Mouse (Mus musculus) C2C12 (cell line): ENCODE measurements around the gene Brpf3. TPM values are rescaled to one million over a fixed set of nuclear protein-coding genes. Genes with fewer than 3 reads are reported as not detected.
"Not testable (repeated sequence)": the region's sequence is repeated elsewhere in the genome, so short reads cannot be mapped to it uniquely, and the experiment has no call there.

Experiments
- H3K27me3 ChIP-seq: one replicate; pipeline ENCODE4 v1.6.1; 2011; ENCODE audit not compliant: control insufficient read depth, insufficient read depth, insufficient read length
- H3K36me3 ChIP-seq: one replicate; pipeline ENCODE4 v1.6.1; 2011; ENCODE audit not compliant: control insufficient read depth, insufficient read depth
- H3K4me3 ChIP-seq: one replicate; pipeline ENCODE4 v1.5.1; 2011; ENCODE audit warnings: mild to moderate bottlenecking, control low read depth; ENCODE audit not compliant: poor library complexity, insufficient read depth, severe bottlenecking
- H3K79me2 ChIP-seq: one replicate; pipeline ENCODE4 v1.6.1; 2011; ENCODE audit not compliant: control insufficient read depth, insufficient read depth
- H3K79me3 ChIP-seq: one replicate; pipeline ENCODE4 v1.6.1; 2011; ENCODE audit warnings: low read depth, control low read depth
- H3ac ChIP-seq: one replicate; pipeline ENCODE3; 2011; ENCODE audit warnings: low read depth; ENCODE audit not compliant: control insufficient read depth, insufficient read length
- CEBPB ChIP-seq: IDR thresholded peaks from one replicate; pipeline ENCODE4 v1.6.1; 2011; ENCODE audit warnings: low read depth, mild to moderate bottlenecking, control low read depth, moderate library complexity
- CTCF ChIP-seq: IDR thresholded peaks from one replicate; pipeline ENCODE4 v1.5.1; 2011; ENCODE audit not compliant: control insufficient read depth, insufficient read depth, insufficient read length
- FOSL1 ChIP-seq: IDR thresholded peaks from one replicate; pipeline ENCODE4 v1.8.0; 2011; ENCODE audit warnings: mild to moderate bottlenecking, low read length; ENCODE audit not compliant: poor library complexity, insufficient read depth, severe bottlenecking
- MAX ChIP-seq: IDR thresholded peaks from one replicate; pipeline ENCODE4 v1.6.1; 2011; ENCODE audit warnings: mild to moderate bottlenecking, control low read depth
- MYOD1 ChIP-seq: IDR thresholded peaks from one replicate; pipeline ENCODE4 v1.6.1; 2011; ENCODE audit warnings: low read depth; ENCODE audit not compliant: control insufficient read depth, insufficient read length
- MYOG ChIP-seq: IDR thresholded peaks from one replicate; pipeline ENCODE4 v1.6.1; 2011; ENCODE audit not compliant: control insufficient read depth, insufficient read length; ENCODE audit errors: extremely low read depth
- USF1 ChIP-seq: IDR thresholded peaks from one replicate; pipeline ENCODE4 v1.6.1; 2011; ENCODE audit warnings: low read depth, mild to moderate bottlenecking, control low read depth, moderate library complexity
- polyA plus RNA-seq: library from polyadenylated mRNA; unstranded; fragments of >200 nt; fragmentation: generic; extraction: Trizol; gene quantifications from one replicate; pipeline ENCODE4 v1.2.1, GENCODE M21; 2012; ENCODE audit warnings: missing spikeins

Brpf3 gene
- polyA plus RNA-seq, 1 experiment, result 10.8 TPM

DNA sequence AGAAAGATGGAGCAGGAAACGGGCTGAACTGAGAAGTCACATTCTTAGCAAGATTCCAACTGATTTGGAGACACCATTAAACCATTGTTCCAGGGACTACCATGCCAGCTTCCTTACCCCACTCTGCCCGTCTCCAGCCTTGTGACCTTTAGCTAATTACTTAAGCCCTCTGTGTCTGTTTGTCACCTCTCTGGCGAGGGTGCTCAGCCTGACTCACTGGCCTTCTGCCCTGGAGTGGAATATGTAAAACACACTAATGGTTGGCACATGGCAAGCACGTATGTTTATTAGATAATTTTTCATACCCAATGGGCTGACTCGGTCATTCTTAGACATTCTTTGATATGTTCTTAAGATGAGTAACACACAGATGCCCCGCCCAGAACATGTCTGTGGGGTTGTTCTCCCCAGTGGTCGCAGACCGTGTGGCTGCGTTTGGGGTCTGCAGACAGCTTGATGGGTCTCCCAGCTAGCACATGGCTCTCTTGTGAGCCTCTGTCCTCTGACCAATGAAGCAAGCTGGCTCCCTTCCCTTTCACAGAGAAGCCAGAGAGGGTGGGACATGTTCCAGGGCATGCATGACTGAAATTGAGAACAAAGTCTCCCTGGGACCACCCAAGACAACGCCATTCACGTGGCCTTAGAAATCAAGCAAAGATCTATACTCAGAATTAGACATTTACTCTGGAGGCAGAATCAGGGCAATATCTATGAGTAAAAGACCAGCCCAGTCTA lies 33.9 kb upstream of the Brpf3 start:
- Histone ChIP-seq H3K79me3 (no peaks in the 10 kb centered on the region), H3ac (no peak overlapping the region), H3K27me3 (peaks cover 20% of the 10 kb centered on the region), H3K36me3 (no peaks in the 10 kb centered on the region), H3K4me3 (no peak overlapping the region), H3K79me2 (no peaks in the 10 kb centered on the region)
- TF ChIP-seq MYOG, result no peak
- no peak for TF ChIP-seq CTCF
- no peak for TF ChIP-seq USF1
- no peak for TF ChIP-seq CEBPB
- no peak for TF ChIP-seq MYOD1
- no peak for TF ChIP-seq MAX
- no peak for TF ChIP-seq FOSL1

DNA sequence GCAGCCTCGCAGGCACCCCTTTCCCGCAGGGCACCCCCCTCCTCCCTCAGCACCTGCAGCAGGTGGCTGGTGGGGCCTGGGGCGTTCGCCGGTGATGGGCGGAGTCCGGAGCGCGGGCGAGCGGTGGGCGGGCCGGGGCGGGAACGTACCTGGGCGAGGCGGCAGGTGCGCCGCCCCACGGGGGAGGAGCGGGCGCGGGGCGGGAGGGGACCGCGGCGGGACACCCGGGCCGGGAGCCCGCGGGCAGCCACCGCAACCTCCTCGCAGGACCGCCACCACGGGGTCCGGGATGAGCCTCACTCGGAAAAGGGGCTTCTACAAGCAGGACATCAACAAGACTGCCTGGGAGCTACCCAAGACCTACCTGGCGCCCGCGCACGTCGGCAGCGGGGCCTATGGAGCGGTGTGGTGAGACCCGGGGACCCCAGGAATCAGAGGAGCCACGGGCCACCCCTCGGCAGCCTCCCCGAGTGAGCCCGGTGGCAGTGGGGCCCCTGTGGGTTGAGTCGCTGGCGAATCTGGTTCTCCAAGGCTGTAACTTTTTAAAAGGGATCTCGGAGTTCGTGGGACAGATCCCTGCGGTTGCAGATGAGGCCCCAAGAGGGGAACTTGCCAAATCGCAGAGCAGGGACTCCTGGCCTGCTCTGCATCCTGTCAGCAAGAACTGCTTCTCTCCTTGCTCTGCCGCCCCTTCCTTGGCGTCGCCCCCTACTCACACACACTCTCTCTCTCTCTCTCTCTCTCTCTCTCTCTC lies 31.6 kb upstream of the Brpf3 start, which contains the start of gene Mapk13:
Mapk13 (plus strand) TSS at position 177 of the 754 bp plus-strand sequence.
- H3K4me3 ChIP-seq, result no peak within 1 kb of the TSS
- peaks cover 20% of the 10 kb centered on the region for H3K27me3 ChIP-seq
- H3K36me3 ChIP-seq, result no peaks in the 10 kb centered on the region
- TF ChIP-seq MYOD1, result no peak
- no peak for TF ChIP-seq MAX
- no peak for TF ChIP-seq MYOG
- TF ChIP-seq CTCF, result no peak
- no peak for TF ChIP-seq CEBPB
- TF ChIP-seq FOSL1, result no peak
- H3ac ChIP-seq, result no peak within 1 kb of the TSS
- H3K79me3 ChIP-seq, result no peaks in the 10 kb centered on the region
- H3K79me2 ChIP-seq, result no peaks in the 10 kb centered on the region

DNA sequence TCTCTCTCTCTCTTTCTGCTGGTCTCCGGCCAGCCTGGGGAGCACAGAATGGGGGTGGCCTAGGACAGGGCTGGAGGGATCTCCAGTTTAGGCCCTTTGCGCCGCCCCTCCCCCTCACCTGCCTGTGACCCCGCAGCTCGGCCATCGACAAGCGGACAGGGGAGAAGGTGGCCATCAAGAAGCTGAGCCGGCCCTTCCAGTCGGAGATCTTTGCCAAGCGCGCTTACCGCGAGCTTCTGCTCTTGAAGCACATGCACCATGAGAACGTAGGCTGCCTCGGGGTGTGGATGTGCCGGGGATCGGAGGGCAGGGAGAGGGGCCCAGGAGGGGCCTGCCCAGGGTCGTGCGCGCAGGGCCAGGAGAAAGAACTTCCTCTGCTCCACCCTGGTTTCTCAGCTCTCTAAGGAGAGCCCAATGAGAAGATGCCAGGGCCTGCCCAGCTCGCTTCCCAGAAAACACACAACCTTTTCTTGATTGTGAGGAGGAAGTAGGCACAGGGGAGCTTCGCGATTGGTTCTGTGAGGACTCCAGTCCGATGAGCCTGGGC lies 30.9 kb upstream of the Brpf3 start:
- Histone ChIP-seq H3K36me3 (no peaks in the 10 kb centered on the region), H3K27me3 (peaks cover 20% of the 10 kb centered on the region), H3K4me3 (no peak overlapping the region), H3K79me3 (no peaks in the 10 kb centered on the region), H3ac (no peak overlapping the region), H3K79me2 (no peaks in the 10 kb centered on the region)
- TF ChIP-seq USF1, result no peak
- no peak for TF ChIP-seq CEBPB
- no peak for TF ChIP-seq CTCF

DNA sequence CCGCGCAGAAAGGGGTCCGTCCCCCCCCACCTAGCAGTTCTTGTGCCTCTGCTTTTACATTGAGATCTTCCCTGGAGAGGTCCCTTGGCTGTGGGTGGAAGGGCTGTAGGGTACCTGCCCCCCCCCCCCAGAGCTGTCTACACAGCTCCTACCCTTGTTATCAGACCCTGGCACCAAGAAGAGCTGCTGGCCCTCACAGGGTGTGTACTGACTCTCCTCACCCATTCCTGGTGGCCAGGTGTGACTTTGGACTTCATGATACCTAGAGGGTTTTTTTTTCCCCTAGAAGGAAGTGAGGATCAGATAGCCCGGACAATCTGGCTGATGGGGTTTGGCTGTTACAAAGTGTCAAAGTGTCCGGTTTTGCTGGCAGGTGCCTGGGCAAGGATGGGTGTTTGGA lies 29.6 kb upstream of the Brpf3 start:
- TF ChIP-seq USF1 (no peak), MAX (no peak), MYOG (no peak), MYOD1 (no peak), CTCF (no peak), FOSL1 (no peak)
- H3K36me3 ChIP-seq, result no peaks in the 10 kb centered on the region
- no peaks in the 10 kb centered on the region for H3K79me2 ChIP-seq
- H3K79me3 ChIP-seq, result no peaks in the 10 kb centered on the region
- H3K27me3 ChIP-seq, result peaks cover 20% of the 10 kb centered on the region
- no peak overlapping the region for H3K4me3 ChIP-seq
- H3ac ChIP-seq, result no peak overlapping the region

DNA sequence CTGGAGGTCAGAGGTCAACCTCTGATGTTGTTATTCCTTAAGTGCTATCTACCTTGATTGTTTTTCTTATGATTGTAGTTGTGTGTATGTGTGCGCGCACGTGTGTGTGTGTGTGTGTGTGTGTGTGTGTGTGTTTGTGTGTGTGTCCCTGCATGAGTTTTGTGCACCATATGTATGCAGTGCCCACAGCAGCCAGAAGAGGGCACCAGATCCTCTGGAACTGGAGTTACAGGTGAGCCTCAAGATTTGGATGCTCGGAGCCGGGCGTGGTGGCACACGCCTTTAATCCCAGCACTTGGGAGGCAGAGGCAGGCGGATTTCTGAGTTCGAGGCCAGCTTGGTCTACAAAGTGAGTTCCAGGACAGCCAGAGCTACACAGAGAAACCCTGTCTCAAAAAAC lies 26.6 kb upstream of the Brpf3 start:
- not testable (repeated sequence) for H3ac ChIP-seq, H3K4me3 ChIP-seq

DNA sequence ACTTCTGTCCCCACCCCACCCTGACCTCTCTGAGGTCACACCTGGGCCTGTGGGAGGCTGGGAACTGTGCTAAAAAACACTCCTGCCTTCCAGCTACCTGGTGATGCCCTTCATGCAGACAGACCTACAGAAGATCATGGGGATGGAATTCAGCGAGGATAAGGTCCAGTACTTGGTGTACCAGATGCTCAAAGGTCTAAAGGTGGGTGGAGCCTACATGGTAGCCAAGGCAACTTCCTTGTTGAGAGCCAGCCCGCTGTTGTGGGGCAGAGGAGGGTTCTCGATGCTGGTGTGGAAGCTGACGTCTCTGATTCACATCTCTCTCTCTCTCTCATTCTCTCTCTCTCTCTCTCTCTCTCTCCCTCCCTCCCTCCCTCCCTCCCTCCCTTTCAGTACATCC lies 25.7 kb upstream of the Brpf3 start:
- H3K36me3 ChIP-seq, result no peaks in the 10 kb centered on the region
- H3ac ChIP-seq, result no peak overlapping the region
- H3K4me3 ChIP-seq, result no peak overlapping the region
- TF ChIP-seq MYOD1, result no peak
- TF ChIP-seq CEBPB, result no peak
- no peak for TF ChIP-seq CTCF
- no peak for TF ChIP-seq FOSL1
- TF ChIP-seq USF1, result no peak
- no peak for TF ChIP-seq MYOG
- no peak for TF ChIP-seq MAX
- peaks cover 8% of the 10 kb centered on the region for H3K27me3 ChIP-seq
- no peaks in the 10 kb centered on the region for H3K79me2 ChIP-seq
- H3K79me3 ChIP-seq, result no peaks in the 10 kb centered on the region

More for the DNA sequence above, 26.6 kb upstream of the Brpf3 start:
- peaks cover 16% of the 10 kb centered on the region for H3K27me3 ChIP-seq
- not testable (repeated sequence) for H3K36me3 ChIP-seq, H3K79me3 ChIP-seq, H3K79me2 ChIP-seq
